Mouse (Mus musculus) heart, adult 2 months (tissue): ENCODE data around the gene Mef2b. TPM values are rescaled to one million over a fixed set of nuclear protein-coding genes. Genes with fewer than 3 reads are reported as not detected.
A peak's percentile ranks its signal among the peaks of the same experiment; 100 is the strongest.

Experiments
- DNase-seq, 2 experiments: peaks; one replicate each; pipeline ENCODE4 v3.0.0; 2021
- H3K27ac ChIP-seq: fragments of 200-600 bp; 2 replicates; pipeline ENCODE4 v1.8.1; 2022
- H3K27me3 ChIP-seq: fragments of 200-500 bp; 2 replicates; pipeline ENCODE4 v1.6.1; 2012; ENCODE audit warnings: mild to moderate bottlenecking, low read length, inconsistent platforms, mixed read lengths; ENCODE audit not compliant: control insufficient read depth, insufficient read depth
- H3K36me3 ChIP-seq: fragments of 200-500 bp; 2 replicates; pipeline ENCODE4 v1.6.1; 2012; ENCODE audit warnings: low read length, inconsistent platforms; ENCODE audit not compliant: control insufficient read depth, insufficient read depth
- H3K4me1 ChIP-seq: fragments of 200-500 bp; 2 replicates; pipeline ENCODE4 v1.6.1; 2011; ENCODE audit warnings: low read length; ENCODE audit not compliant: control insufficient read depth, insufficient read depth
- H3K4me3 ChIP-seq: fragments of 200-600 bp; 2 replicates; pipeline ENCODE4 v1.8.1; 2022
- H3K79me2 ChIP-seq: fragments of 200-500 bp; replicated peaks from 2 replicates; pipeline ENCODE4 v1.6.1; 2012; ENCODE audit warnings: mild to moderate bottlenecking, inconsistent platforms, low read length, moderate library complexity, mixed read lengths; ENCODE audit not compliant: control insufficient read depth, insufficient read depth
- H3K9ac ChIP-seq: fragments of 200-500 bp; 2 replicates; pipeline ENCODE4 v1.6.1; 2012; ENCODE audit warnings: low read depth, mild to moderate bottlenecking, control low read depth, inconsistent platforms, low read length, mixed read lengths
- CTCF ChIP-seq: fragments of 200-600 bp; IDR thresholded peaks from 2 replicates; pipeline ENCODE4 v1.8.1; 2022; ENCODE audit warnings: antibody characterized with exemption, mild to moderate bottlenecking, moderate library complexity
- EP300 ChIP-seq: fragments of 200-500 bp; IDR thresholded peaks from 2 replicates; pipeline ENCODE4 v1.6.1; 2011; ENCODE audit warnings: low read depth, low read length, control low read depth; ENCODE audit not compliant: insufficient read depth
- POLR2A ChIP-seq: fragments of 200-500 bp; IDR thresholded peaks from 2 replicates; pipeline ENCODE4 v1.6.1; 2011; ENCODE audit warnings: mild to moderate bottlenecking, low read depth, low read length, control low read depth; ENCODE audit not compliant: insufficient read depth
- WGBS: fragments of 180-500 bp; shearing (Covaris S2); methylation state at CpG from one replicate; pipeline ENCODE4 v1.1.7; 2018; 5-methylcytosine and 5-hydroxymethylcytosine counted together
- intact Hi-C: fragments of 180-260 bp; cut with DNase I; formaldehyde crosslinking; loops from one replicate; pipeline ENCODE4 v1.15.1; 2025
- polyA plus RNA-seq: library from polyadenylated mRNA; depleted of rRNA; stranded (reverse); fragments of >200 nt; gene quantifications from 2 replicates; pipeline ENCODE4 v1.2.3, GENCODE M21; 2012
- total RNA-seq, 2 experiments: library from RNA; stranded (reverse); gene quantifications; 2 replicates each; pipeline ENCODE4 v1.2.3; 2021

Gene Mef2b
- total and polyA plus RNA-seq, 3 experiments, result 0.25 to 0.44 (median 0.27) TPM

DNA sequence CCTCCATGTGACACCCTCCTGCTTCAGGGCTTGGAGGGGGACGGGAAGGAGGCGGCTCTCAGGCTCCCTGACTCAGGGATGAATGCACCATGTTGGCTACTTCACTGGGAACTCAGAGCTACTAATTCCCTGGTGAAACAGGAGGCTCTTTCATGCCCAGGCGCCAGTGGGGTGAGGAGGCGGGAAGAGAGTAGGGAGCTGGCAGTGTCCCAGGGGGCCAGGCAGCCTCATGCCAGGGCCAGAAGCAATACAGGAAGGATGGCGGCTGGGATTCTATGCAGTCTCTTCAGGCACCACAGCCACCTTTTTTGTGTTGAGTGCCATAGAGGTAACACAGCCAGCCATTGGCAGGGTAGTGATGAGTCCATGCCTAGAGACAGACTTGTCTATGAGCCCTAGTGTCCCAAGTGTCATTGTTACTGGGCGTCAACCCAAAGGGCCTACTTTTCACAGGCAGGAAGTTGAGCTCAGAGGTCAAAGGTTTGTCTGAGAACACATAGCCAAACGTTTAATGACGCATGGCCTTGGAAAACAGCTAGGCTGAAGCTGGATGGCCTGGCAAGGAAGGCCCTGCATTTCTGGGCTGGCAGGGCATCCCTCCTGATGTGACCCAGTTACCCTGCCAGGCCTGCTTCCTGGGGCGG is 10.1 kb upstream of the Mef2b start:
- TF ChIP-seq CTCF (no peak), EP300 (no peak), POLR2A (no peak)
- intact Hi-C loops, result no loop called here
- peak; percentile 40 to 58 for DNase-seq
- peak overlapping the region; percentile 68 for H3K27ac ChIP-seq
- peaks cover 9% of the 10 kb centered on the region for H3K4me1 ChIP-seq
- no peaks in the 10 kb centered on the region for H3K36me3 ChIP-seq
- H3K4me3 ChIP-seq, result no peak overlapping the region
- H3K27me3 ChIP-seq, result no peaks in the 10 kb centered on the region
- H3K9ac ChIP-seq, result no peak overlapping the region
- 40% methylated on average over 9 of the region's 9 CpGs for WGBS
- H3K79me2 ChIP-seq, result no peaks in the 10 kb centered on the region

DNA sequence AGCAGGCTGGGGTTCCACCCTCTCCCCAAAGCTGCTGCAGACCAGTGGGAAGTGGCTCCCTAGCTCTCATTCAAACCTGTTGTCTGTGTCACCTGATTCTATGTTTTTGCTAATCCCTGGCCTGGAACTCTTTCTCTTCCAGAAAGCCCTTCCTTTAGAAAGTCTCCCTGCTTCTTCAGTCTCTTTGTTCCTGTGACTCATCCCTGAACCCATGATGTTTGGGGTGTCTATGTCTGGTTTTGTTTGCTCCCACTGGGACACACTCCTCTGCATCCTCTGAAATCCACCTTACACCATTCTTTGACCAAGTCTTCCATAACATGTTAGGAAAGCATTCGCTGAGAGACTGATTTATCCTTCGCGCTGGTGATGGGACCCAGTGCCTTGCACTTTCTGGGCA is 9.4 kb upstream of the Mef2b start:
- H3K27ac ChIP-seq, result peak overlapping the region; percentile 68
- H3K4me3 ChIP-seq, result no peak overlapping the region
- peaks cover 9% of the 10 kb centered on the region for H3K4me1 ChIP-seq
- H3K9ac ChIP-seq, result no peak overlapping the region
- TF ChIP-seq EP300 (no peak), POLR2A (no peak), CTCF (no peak)
- H3K79me2 ChIP-seq, result no peaks in the 10 kb centered on the region
- no peaks in the 10 kb centered on the region for H3K36me3 ChIP-seq
- H3K27me3 ChIP-seq, result no peaks in the 10 kb centered on the region
- intact Hi-C loops, result loop anchor here (5.0 kb wide), 1 partner anchor 133 kb away; the partner anchor contains the start of gene Gatad2a
- WGBS, result 88% methylated on average over 3 of the region's 3 CpGs
- DNase-seq, result no peak

DNA sequence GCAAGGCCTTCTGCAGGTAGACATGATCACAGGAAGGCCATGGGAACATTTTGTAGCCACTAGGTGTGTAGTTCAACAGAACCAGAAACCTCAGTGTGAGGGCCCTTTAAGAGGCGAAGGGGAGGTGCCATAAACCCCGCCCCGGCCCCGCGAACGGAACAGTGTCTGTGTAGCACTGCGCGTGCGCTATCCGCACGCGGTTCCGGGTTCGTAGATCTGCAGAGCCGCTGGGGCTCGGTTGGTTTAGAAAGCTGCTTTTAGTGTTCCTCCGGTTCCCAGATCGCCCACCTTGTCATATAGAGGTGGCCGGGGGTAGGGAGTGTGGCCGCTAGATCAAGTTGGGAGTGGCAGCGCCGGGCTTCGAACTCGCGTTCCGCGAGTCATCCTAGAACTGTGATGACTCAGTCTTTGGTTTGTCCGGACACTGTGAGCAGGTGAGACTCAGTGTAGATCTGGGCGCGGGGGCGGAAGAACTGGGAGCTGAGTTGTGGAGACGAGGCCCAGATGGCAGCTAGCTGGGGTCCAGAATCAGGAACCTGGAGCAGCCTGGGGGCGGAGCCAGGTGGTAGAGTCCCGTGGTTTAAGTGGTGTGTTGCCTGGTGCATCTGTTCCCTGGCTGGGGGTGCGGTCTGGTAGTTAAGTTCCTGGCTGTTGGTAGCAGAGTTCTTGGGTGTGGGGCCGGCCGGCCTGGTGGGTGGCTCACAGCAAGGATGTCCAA is 8.2 kb upstream of the Mef2b start, which contains the start of gene Nr2c2ap:
Nr2c2ap (plus strand) TSS at position 168 of the 718 bp plus-strand sequence.
- intact Hi-C loops, result loop anchor here (1.0 to 5.0 kb wide), 2 partner anchors 8 to 134 kb away; partner anchors contain the start of genes Borcs8, Gatad2a, Mef2b and Rfxank
- H3K79me2 ChIP-seq, result no peaks in the 10 kb centered on the region
- TF ChIP-seq EP300, result 0 out of 2 replicates have a peak, but pooled peaks have one; percentile 38
- peak; percentile 30 for TF ChIP-seq CTCF
- peak; percentile 74 for TF ChIP-seq POLR2A
- peak; percentile 89 for DNase-seq
- WGBS, result 2% methylated on average over 37 of the region's 37 CpGs
- peak within 1 kb of the TSS; percentile 72 for H3K27ac ChIP-seq
- peak within 1 kb of the TSS; percentile 55 for H3K9ac ChIP-seq
- H3K4me3 ChIP-seq, result peak within 1 kb of the TSS; percentile 89
- peaks cover 9% of the 10 kb centered on the region for H3K4me1 ChIP-seq
- H3K27me3 ChIP-seq, result no peaks in the 10 kb centered on the region
- H3K36me3 ChIP-seq, result no peaks in the 10 kb centered on the region

DNA sequence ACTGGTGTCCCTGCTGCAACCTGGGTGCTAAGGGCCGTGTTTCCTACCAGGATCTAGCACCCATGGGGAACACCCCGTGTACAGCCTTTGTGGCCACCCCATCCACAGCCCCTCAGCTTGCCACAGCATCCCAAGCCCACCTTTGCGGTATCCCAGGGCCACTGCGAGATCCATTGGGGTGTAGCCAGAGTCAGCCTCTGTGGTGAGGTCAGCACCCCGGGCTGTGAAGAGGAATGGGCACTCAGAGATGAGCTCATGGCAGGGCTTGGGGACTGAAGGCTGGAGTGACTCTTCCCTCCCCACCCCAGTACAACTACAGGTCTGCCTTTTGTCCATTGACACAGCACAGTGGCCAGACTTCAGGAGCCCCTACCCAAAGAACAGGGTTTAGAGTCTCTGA is 5.4 kb upstream of the Mef2b start:
- H3K4me3 ChIP-seq, result no peak overlapping the region
- H3K27me3 ChIP-seq, result no peaks in the 10 kb centered on the region
- H3K27ac ChIP-seq, result no peak overlapping the region
- intact Hi-C loops, result loop anchor here (5.0 kb wide), 1 partner anchor 137 kb away; the partner anchor contains the start of gene Gatad2a
- peaks cover 11% of the 10 kb centered on the region for H3K4me1 ChIP-seq
- no peaks in the 10 kb centered on the region for H3K36me3 ChIP-seq
- no peak overlapping the region for H3K9ac ChIP-seq
- TF ChIP-seq POLR2A (no peak), CTCF (no peak), EP300 (no peak)
- DNase-seq, result no peak
- WGBS, result 88% methylated on average over 5 of the region's 5 CpGs
- no peaks in the 10 kb centered on the region for H3K79me2 ChIP-seq

DNA sequence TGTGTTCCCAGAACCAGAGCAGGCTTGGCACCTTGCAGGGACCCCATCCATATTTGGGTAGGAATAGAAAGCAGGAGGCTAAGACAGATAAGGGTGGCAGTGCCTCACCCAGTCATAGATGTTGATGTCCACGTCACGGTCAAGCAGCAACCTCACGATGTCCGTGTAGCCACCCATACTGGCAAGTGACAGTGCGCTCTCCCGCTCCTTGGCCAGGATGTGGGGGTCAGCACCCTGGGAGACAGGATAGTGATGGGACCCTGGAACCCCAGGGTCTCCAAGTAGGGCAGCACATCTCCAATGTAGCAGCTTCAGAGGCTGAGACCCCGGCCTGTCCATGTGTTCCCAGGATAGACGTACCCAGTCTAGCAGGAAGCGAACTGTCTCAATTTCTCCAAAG is 4.6 kb upstream of the Mef2b start:
- intact Hi-C loops, result loop anchor here (5.0 kb wide), 1 partner anchor 138 kb away; the partner anchor contains the start of gene Gatad2a
- H3K27me3 ChIP-seq, result no peaks in the 10 kb centered on the region
- no peak overlapping the region; the same call in 1 of the 2 replicates for H3K27ac ChIP-seq
- H3K9ac ChIP-seq, result no peak overlapping the region
- DNase-seq, result peak in 1 of 2 experiments; percentile 13
- TF ChIP-seq EP300 (no peak), CTCF (no peak), POLR2A (no peak)
- peaks cover 7% of the 10 kb centered on the region for H3K4me1 ChIP-seq
- no peaks in the 10 kb centered on the region for H3K36me3 ChIP-seq
- WGBS, result 68% methylated on average over 9 of the region's 9 CpGs
- H3K4me3 ChIP-seq, result no peak overlapping the region
- no peaks in the 10 kb centered on the region for H3K79me2 ChIP-seq
